Mouse (Mus musculus) midbrain, embryonic 13.5 days (tissue): ENCODE measurements around the gene Pgd. TPM values are rescaled to one million over a fixed set of nuclear protein-coding genes. Genes with fewer than 3 reads are reported as not detected.

Experiments
- ATAC-seq: fragments of 200-750 bp; cut with Nextera tagmentation; 2 replicates; pipeline ENCODE4 v1.8.0; 2017; ENCODE audit warnings: mild to moderate bottlenecking, moderate TSS enrichment, moderate library complexity
- H3K27ac ChIP-seq: fragments of 300-500 bp; sonication (generic); 2 replicates; pipeline ENCODE4 v1.5.1; 2015; ENCODE audit warnings: inconsistent platforms, mild to moderate bottlenecking, moderate library complexity
- H3K27me3 ChIP-seq: fragments of 300-500 bp; sonication (generic); 2 replicates; pipeline ENCODE4 v1.6.1; 2015; ENCODE audit warnings: mild to moderate bottlenecking, inconsistent platforms
- H3K36me3 ChIP-seq: fragments of 300-500 bp; sonication (generic); 2 replicates; pipeline ENCODE4 v1.6.1; 2015; ENCODE audit warnings: mild to moderate bottlenecking, inconsistent platforms
- H3K4me1 ChIP-seq: fragments of 300-500 bp; sonication (generic); replicated peaks from 2 replicates; pipeline ENCODE4 v1.6.1; 2015; ENCODE audit warnings: inconsistent platforms
- H3K4me2 ChIP-seq: fragments of 300-500 bp; sonication (generic); replicated peaks from 2 replicates; pipeline ENCODE4 v1.6.1; 2015; ENCODE audit warnings: moderate library complexity, mild to moderate bottlenecking, inconsistent platforms
- H3K4me3 ChIP-seq: fragments of 300-500 bp; sonication (generic); replicated peaks from 2 replicates; pipeline ENCODE4 v1.5.1; 2015; ENCODE audit warnings: mild to moderate bottlenecking, inconsistent platforms
- H3K9ac ChIP-seq: fragments of 300-500 bp; sonication (generic); replicated peaks from 2 replicates; pipeline ENCODE4 v1.6.1; 2015; ENCODE audit warnings: mild to moderate bottlenecking, inconsistent platforms
- H3K9me3 ChIP-seq: fragments of 300-500 bp; sonication (generic); 2 replicates; pipeline ENCODE4 v1.6.1; 2016; ENCODE audit warnings: mild to moderate bottlenecking, inconsistent platforms
- WGBS: fragments of 180-500 bp; shearing (Covaris S2); methylation state at CpG from one replicate; pipeline ENCODE4 v1.1.7; 2015; 5-methylcytosine and 5-hydroxymethylcytosine counted together
- polyA plus RNA-seq: library from polyadenylated mRNA; unstranded; fragments of >200 nt; fragmentation: Nextera tagmentation; extraction: Ambion mirVana; gene quantifications from 2 replicates; pipeline ENCODE4 v1.2.1, GENCODE M21; 2015

The Pgd gene
- polyA plus RNA-seq, 1 experiment from 2014 or later = 118 TPM

DNA sequence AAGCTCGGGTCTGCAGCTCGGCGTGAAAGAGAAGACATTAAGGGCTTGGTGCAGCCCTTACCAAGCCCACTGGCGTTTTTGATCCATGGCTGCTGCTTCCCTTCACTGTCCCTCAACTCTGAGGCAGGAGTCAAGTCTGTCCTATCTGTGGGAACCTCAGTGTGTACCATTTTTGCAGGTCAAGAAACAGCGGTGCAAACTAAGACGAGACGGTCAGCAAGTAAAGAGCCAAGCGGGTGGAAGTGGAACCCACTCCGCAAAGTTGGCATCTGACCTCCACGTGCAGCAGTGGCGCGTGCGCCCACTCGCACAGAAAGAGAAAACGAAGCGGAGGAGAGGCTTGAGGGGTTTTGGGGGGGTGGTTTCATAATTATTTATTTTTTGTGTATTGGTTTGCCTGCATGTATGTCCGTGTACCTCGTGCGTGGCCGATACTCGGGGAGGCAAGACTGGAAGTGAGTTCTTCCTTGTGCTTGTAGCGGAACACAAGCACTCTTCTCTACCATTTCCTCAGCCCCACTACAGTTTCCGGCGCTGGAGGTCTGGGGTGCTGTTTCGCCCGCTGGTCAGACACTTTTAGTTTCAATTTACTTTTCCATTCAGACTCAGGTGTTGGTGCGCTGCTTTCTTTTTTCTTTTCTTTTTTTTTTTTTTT lies 513 bp upstream of the Pgd start:
- Histone ChIP-seq H3K4me3 (peak overlapping the region; percentile 97), H3K4me2 (peak overlapping the region; percentile 94), H3K9ac (peak overlapping the region; percentile 94), H3K9me3 (no peaks in the 10 kb centered on the region), H3K27ac (peak overlapping the region; percentile 35; the same call in 1 of the 2 replicates), H3K27me3 (no peaks in the 10 kb centered on the region), H3K36me3 (peaks cover 14% of the 10 kb centered on the region), H3K4me1 (peaks cover 21% of the 10 kb centered on the region)
- 2% methylated on average over 27 of the region's 27 CpGs for WGBS
- ATAC-seq = peak; percentile 73

DNA sequence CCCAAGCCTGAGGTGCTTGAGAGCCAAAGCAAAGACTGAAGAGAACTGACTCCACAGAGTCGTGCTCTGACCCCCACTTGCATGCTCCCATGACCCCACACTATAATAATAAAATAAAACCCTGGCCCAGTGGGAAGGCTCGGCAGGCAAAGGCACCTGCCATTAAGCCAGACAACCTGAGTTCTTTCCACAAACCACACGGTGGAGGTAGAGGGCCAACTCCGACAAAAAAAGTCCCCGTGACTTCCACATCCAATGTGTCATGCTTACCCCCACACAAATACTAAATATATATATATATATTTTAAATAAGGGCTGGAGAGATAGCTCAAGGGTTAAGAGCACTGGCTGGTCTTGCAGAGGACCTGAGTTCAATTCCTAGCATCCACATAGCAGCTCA lies 2.4 kb downstream of the Pgd start:
- ATAC-seq = no peak
- 70% methylated on average over 5 of the region's 5 CpGs for WGBS
- H3K27ac ChIP-seq = no peak overlapping the region
- no peak overlapping the region for H3K4me3 ChIP-seq
- no peak overlapping the region for H3K9ac ChIP-seq
- no peak overlapping the region for H3K4me2 ChIP-seq
- H3K9me3 ChIP-seq = no peaks in the 10 kb centered on the region
- peaks cover 43% of the 10 kb centered on the region for H3K36me3 ChIP-seq
- H3K4me1 ChIP-seq = peaks cover 21% of the 10 kb centered on the region
- no peaks in the 10 kb centered on the region for H3K27me3 ChIP-seq

DNA sequence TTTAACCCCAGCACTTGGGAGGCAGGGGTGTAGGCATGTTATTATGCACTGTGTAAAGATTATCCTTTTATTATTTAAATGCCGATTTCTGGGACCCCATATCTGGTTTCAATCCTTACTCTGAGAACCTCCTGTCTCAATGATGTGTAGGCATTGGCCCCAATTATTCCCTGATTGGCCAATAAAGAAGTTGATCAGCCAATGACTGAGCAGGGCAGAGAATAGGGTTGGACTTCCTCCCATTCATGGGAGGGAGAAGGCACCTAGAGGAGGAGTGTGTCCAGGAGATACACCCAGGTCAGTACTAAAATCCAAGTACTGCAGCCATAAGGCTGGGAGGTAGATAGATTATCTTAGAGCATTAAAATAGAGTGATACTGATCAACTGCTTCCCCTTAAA lies 3.4 kb downstream of the Pgd start:
- peaks cover 52% of the 10 kb centered on the region for H3K36me3 ChIP-seq
- no peak overlapping the region for H3K27ac ChIP-seq
- peaks cover 21% of the 10 kb centered on the region for H3K4me1 ChIP-seq
- 68% methylated on average over 1 of the region's 1 CpGs for WGBS
- no peaks in the 10 kb centered on the region for H3K9me3 ChIP-seq
- no peak for ATAC-seq
- H3K27me3 ChIP-seq = no peaks in the 10 kb centered on the region
- H3K9ac ChIP-seq = no peak overlapping the region
- H3K4me2 ChIP-seq = no peak overlapping the region
- no peak overlapping the region for H3K4me3 ChIP-seq

DNA sequence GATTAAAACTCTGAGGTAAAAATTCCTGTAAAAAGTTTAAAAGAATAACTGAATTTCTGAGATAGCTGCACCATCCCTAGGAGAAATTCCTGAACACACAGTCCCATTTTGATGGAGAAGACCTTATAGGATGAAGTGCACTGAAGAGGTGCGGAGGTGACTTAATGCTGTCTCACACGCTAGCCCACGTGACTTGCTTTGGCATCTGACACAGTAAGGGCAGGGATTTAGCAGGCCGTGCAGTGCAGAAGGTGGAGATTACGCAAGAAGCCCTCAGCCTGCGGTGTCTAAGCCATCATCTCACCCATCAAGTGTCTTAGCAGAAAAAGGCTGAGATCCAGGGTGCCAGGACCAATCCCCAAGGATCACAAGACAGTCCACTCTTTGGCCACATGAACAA lies 5.4 kb downstream of the Pgd start:
- 93% methylated on average over 6 of the region's 6 CpGs for WGBS
- Histone ChIP-seq H3K9me3 (no peaks in the 10 kb centered on the region), H3K36me3 (peaks cover 72% of the 10 kb centered on the region), H3K27ac (no peak overlapping the region), H3K4me2 (no peak overlapping the region), H3K9ac (no peak overlapping the region), H3K27me3 (no peaks in the 10 kb centered on the region), H3K4me3 (no peak overlapping the region), H3K4me1 (peaks cover 16% of the 10 kb centered on the region)
- no peak for ATAC-seq

DNA sequence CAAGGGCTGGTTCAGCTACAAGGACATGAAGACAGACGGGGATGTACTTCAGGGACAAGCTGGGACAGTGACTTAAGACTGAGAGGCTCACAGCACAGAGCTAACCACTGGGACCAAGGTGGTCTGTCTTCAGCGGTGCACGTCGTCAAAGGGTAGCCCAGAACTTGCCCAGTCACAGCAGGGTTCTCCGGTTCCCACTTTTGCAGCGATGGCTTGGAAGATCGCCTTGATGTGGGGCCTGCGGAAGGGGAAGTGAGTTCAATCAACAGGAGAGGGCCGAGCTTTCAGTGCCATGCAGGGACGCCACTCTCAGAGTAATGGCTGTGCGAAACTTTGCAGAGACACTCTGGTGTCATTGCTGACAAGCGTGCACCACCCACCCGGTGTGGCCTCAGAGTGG lies 6.7 kb downstream of the Pgd start:
- ATAC-seq = no peak
- H3K36me3 ChIP-seq = peaks cover 85% of the 10 kb centered on the region
- 93% methylated on average over 13 of the region's 13 CpGs for WGBS
- no peak overlapping the region for H3K9ac ChIP-seq
- H3K4me2 ChIP-seq = no peak overlapping the region
- peaks cover 5% of the 10 kb centered on the region; the same call in 1 of the 2 replicates for H3K4me1 ChIP-seq
- H3K27me3 ChIP-seq = no peaks in the 10 kb centered on the region
- H3K9me3 ChIP-seq = no peaks in the 10 kb centered on the region
- no peak overlapping the region for H3K4me3 ChIP-seq
- no peak overlapping the region for H3K27ac ChIP-seq

DNA sequence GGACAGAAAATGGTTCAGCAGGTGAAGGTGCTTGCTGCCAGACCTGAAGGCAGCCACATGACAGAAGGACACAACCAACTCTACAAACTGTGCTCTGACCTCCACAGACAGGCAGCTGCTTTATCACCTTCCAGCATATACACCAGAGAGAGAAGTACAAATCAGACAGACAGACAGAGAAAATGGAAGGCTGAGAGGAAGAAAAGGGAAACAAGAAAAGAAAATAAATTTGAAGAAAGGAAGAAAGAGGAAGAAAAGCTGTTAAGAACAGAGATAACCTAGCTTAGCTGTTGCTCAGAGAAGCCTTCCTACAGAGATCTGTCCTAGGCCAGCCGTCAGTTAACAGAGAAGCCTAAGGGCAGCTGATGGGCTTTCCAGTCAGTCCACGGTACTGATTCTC lies 7.4 kb downstream of the Pgd start:
- Histone ChIP-seq H3K27ac (no peak overlapping the region), H3K4me1 (0 out of 2 replicates have a peak, but pooled peaks cover 2% of the 10 kb centered on the region), H3K4me3 (no peak overlapping the region), H3K9me3 (no peaks in the 10 kb centered on the region), H3K27me3 (no peaks in the 10 kb centered on the region), H3K4me2 (no peak overlapping the region), H3K9ac (no peak overlapping the region; the same call in 1 of the 2 replicates), H3K36me3 (peaks cover 89% of the 10 kb centered on the region)
- no peak for ATAC-seq
- WGBS = 89% methylated on average over 2 of the region's 2 CpGs

DNA sequence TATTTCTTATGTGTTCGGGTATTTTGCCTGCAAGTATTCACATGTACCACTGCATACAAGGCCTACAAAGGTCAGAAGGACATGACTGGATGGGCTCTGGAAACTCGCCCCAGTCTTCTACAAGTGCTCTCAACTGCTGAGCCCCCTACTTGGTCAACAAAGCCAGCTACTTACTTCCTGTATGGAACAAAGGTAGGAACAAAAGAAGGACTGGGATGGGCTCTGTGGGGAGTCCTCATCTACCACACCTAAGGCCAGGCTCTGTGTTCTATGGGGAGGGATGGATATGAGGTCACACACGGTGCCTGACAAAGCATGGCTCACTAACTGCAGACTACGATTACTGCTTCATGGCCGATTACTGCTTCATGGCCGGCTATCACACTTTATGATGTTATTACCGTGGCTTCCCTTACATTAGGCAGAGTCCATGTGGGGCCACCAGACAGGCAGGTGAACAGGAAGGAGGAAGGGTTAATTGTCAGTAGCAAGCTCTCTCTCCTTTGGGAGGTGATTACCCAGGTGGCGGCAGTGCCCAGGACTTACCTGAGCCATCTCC lies 9.1 kb downstream of the Pgd start:
- H3K4me3 ChIP-seq = no peak overlapping the region
- H3K36me3 ChIP-seq = peaks cover 97% of the 10 kb centered on the region
- no peak overlapping the region for H3K9ac ChIP-seq
- H3K27ac ChIP-seq = no peak overlapping the region
- ATAC-seq = no peak
- H3K4me2 ChIP-seq = no peak overlapping the region
- WGBS = 90% methylated on average over 8 of the region's 8 CpGs
- no peaks in the 10 kb centered on the region for H3K4me1 ChIP-seq
- no peaks in the 10 kb centered on the region for H3K9me3 ChIP-seq
- no peaks in the 10 kb centered on the region for H3K27me3 ChIP-seq

DNA sequence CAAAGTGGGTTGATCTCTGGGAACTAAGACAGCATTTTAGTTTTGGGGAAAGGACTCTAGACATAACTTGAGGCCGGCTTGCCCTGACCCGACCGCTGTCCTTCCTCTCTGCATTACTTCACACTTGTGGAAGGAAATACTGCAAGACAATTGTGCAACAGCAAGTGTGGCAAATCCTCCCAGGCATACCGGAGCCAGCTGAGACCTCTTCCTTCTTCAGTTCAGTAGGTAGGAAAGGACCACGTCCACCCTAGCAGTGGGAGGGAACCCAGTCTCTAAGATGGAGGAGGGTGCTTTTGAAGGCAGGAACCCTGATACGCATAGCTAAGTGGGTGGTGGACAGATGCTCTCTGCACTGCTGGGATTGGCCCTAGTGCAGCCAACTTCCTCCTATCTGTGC lies 10.9 kb downstream of the Pgd start:
- no peak for ATAC-seq
- 95% methylated on average over 6 of the region's 6 CpGs for WGBS
- no peak overlapping the region for H3K4me3 ChIP-seq
- no peak overlapping the region for H3K27ac ChIP-seq
- peaks cover 99% of the 10 kb centered on the region for H3K36me3 ChIP-seq
- H3K9me3 ChIP-seq = no peaks in the 10 kb centered on the region
- H3K4me2 ChIP-seq = no peak overlapping the region
- H3K4me1 ChIP-seq = no peaks in the 10 kb centered on the region
- H3K9ac ChIP-seq = no peak overlapping the region
- no peaks in the 10 kb centered on the region for H3K27me3 ChIP-seq

DNA sequence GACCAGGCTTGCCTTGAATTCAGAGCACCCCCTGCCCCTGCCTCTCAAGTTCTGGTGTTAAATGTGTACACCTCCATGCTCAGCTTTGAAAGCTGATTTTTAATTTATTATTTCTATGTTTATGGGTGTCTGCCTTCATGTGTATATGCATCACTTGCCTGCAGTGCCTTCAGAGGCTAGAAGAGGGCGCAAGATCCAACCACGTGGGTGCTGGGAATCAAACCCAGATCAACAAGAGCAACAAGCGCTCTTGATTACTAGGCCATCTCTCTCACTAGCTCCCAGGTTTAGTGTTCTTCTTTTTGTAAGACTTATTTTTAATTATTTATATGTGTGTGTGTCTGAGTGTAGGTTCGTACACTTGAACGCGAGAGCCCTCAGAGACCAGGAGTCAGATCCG lies 11.7 kb downstream of the Pgd start:
- no peak overlapping the region for H3K4me2 ChIP-seq
- no peak for ATAC-seq
- 97% methylated on average over 7 of the region's 7 CpGs for WGBS

DNA sequence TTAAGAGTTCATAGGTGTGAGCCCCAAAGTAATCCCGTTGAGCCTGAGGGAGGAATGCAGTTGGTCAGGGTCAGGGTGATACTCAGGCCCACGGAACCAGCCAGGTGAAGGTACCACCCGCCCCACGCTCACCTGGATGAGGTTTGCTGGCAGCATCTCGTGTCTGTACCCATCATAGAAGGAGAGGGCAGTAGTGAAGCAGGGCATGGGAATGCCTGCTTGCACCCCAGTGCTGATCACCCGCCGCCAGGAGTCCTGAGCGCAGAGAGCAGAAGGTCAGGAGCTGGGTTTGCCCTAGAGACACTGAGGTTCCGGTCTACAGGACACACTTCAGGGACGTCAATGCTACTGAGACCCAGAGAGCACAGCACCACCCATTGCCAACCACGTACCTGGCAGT lies 15.8 kb downstream of the Pgd start:
- Histone ChIP-seq H3K36me3 (peaks cover 68% of the 10 kb centered on the region), H3K9me3 (no peaks in the 10 kb centered on the region), H3K4me3 (no peak overlapping the region), H3K27ac (no peak overlapping the region), H3K9ac (no peak overlapping the region), H3K4me1 (no peaks in the 10 kb centered on the region), H3K4me2 (no peak overlapping the region), H3K27me3 (no peaks in the 10 kb centered on the region)
- no peak for ATAC-seq
- 96% methylated on average over 11 of the region's 11 CpGs for WGBS

More for the DNA sequence above, 11.7 kb downstream of the Pgd start:
- H3K4me1 ChIP-seq = no peaks in the 10 kb centered on the region
- no peak overlapping the region for H3K27ac ChIP-seq
- no peaks in the 10 kb centered on the region for H3K9me3 ChIP-seq
- peaks cover 99% of the 10 kb centered on the region for H3K36me3 ChIP-seq
- H3K9ac ChIP-seq = no peak overlapping the region
- no peaks in the 10 kb centered on the region for H3K27me3 ChIP-seq
- H3K4me3 ChIP-seq = no peak overlapping the region

DNA sequence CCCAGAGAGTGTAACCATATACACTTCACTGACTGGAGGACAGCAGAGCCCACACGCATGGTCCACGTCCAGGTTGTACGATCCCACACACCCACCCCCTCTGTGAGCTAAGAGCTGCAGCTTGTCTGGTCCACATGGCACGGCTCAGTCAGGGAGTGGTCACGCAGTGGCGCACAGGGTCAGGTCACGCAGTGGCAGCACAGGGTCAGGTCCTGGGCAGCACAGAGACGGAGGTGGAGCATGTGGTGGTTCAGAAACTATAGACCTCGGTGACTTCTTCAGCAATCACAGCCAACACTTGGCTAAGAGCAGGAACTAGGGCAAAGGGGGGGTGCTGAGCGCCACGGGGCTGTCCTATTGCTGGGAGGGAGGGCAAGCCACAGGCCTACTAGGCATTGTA lies 16.3 kb downstream of the Pgd start:
- Histone ChIP-seq H3K36me3 (peaks cover 64% of the 10 kb centered on the region), H3K9me3 (no peaks in the 10 kb centered on the region), H3K4me2 (no peak overlapping the region), H3K4me1 (no peaks in the 10 kb centered on the region), H3K27me3 (no peaks in the 10 kb centered on the region), H3K4me3 (no peak overlapping the region), H3K27ac (no peak overlapping the region), H3K9ac (no peak overlapping the region)
- 86% methylated on average over 11 of the region's 11 CpGs for WGBS
- ATAC-seq = no peak

DNA sequence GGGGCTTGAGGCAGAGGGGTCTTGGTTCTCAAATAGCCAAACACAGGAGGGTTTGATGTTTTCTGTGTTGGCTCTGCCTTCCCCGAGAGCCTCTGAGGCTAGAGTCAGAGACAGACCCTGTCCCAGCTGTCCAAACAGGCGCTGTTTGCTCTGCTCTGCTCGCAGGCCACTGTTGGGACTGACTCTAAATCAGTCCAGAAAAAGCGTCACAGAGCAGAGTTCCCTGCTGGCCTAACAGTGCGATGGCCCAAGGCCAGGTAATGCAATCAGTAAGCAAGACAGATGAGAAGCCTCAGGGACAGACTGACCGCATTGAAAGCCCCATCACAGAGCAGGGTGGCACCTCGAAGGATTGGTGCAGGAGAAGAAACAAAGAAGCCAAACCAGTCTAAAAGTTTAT lies 17.0 kb downstream of the Pgd start:
- Histone ChIP-seq H3K4me3 (no peak overlapping the region), H3K36me3 (peaks cover 57% of the 10 kb centered on the region), H3K4me1 (no peaks in the 10 kb centered on the region), H3K4me2 (no peak overlapping the region), H3K27me3 (no peaks in the 10 kb centered on the region), H3K27ac (no peak overlapping the region), H3K9me3 (no peaks in the 10 kb centered on the region), H3K9ac (no peak overlapping the region)
- 0 out of 2 replicates have a peak, but pooled peaks have one; percentile 19 for ATAC-seq
- WGBS = 82% methylated on average over 7 of the region's 7 CpGs

DNA sequence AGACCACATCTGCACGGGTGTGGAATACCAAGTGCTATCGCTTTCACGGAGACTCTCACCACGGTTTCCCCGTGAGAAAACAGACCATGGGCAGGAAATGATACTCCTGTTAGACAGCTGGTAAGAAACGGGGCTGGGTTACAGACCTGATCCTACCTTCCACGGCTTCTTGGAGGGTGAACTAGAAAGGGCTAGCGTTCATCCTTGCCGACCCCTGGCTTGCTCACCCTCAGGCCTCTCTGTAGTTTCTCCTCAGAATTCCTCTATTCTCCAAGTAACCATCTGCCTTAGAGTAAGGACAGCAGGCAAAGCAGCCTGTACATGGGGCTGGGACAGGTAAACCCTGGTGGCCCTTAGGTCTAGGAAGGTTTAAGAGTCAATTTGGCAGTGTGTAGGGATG lies 17.4 kb downstream of the Pgd start:
- Histone ChIP-seq H3K27ac (no peak overlapping the region), H3K27me3 (no peaks in the 10 kb centered on the region), H3K4me3 (no peak overlapping the region), H3K4me2 (no peak overlapping the region), H3K4me1 (no peaks in the 10 kb centered on the region), H3K9me3 (no peaks in the 10 kb centered on the region), H3K9ac (no peak overlapping the region), H3K36me3 (peaks cover 53% of the 10 kb centered on the region)
- 89% methylated on average over 9 of the region's 9 CpGs for WGBS
- ATAC-seq = no peak
